Mouse (Mus musculus): ENCODE results near the gene Etl4.
"Not testable (repeated sequence)": the region's sequence is repeated elsewhere in the genome, so short reads cannot be mapped to it uniquely, and the experiment has no call there.

Gene Etl4

GRCm38 (mm10) chr2:20665309-20665971 lies 755.9 kb downstream of the Etl4 start:
- no peak for DNase-seq

GRCm38 (mm10) chr2:20666051-20666478 lies 756.5 kb downstream of the Etl4 start:
- peak; percentile 1 for DNase-seq

GRCm38 (mm10) chr2:20667876-20668275 lies 758.3 kb downstream of the Etl4 start:
- no peak for DNase-seq

- DNase-seq = not testable (repeated sequence)
These were observed 758.9 kb downstream of the Etl4 start for GRCm38 (mm10) chr2:20668276-20669030.

GRCm38 (mm10) chr2:20669367-20669766 lies 759.8 kb downstream of the Etl4 start:
- no peak for DNase-seq

GRCm38 (mm10) chr2:20671546-20672255 lies 762.1 kb downstream of the Etl4 start:
- DNase-seq = no peak

- DNase-seq = no peak
These were observed 762.7 kb downstream of the Etl4 start for GRCm38 (mm10) chr2:20672281-20672680.

- DNase-seq = peak; percentile 43
These were observed 763.4 kb downstream of the Etl4 start for GRCm38 (mm10) chr2:20672803-20673603.

GRCm38 (mm10) chr2:20676379-20676778 lies 766.8 kb downstream of the Etl4 start:
- no peak for DNase-seq

- DNase-seq = no peak
These were observed 769.2 kb downstream of the Etl4 start for GRCm38 (mm10) chr2:20678793-20679192.

GRCm38 (mm10) chr2:20682203-20682602 lies 772.6 kb downstream of the Etl4 start:
- DNase-seq = not testable (repeated sequence)

- no peak for DNase-seq
These were observed 779.8 kb downstream of the Etl4 start for GRCm38 (mm10) chr2:20689389-20689788.

- no peak for DNase-seq
These were observed 783.3 kb downstream of the Etl4 start for GRCm38 (mm10) chr2:20692898-20693297.

- DNase-seq = no peak
These were observed 784.2 kb downstream of the Etl4 start for GRCm38 (mm10) chr2:20693772-20694171.

GRCm38 (mm10) chr2:20697719-20698118 lies 788.1 kb downstream of the Etl4 start:
- DNase-seq = no peak

GRCm38 (mm10) chr2:20705110-20705509 lies 795.5 kb downstream of the Etl4 start:
- no peak for DNase-seq

- DNase-seq = no peak
These were observed 801.0 kb downstream of the Etl4 start for GRCm38 (mm10) chr2:20710589-20710988.

- no peak for DNase-seq
These were observed 801.4 kb downstream of the Etl4 start for GRCm38 (mm10) chr2:20711024-20711423.

- DNase-seq = no peak
These were observed 809.5 kb downstream of the Etl4 start for GRCm38 (mm10) chr2:20719105-20719504.

- DNase-seq = no peak
These were observed 811.5 kb downstream of the Etl4 start for GRCm38 (mm10) chr2:20721098-20721497.

- no peak for DNase-seq
These were observed 812.8 kb downstream of the Etl4 start for GRCm38 (mm10) chr2:20722165-20722991.

Data from cerebellum, adult 8-10 months (tissue).